24 mouse cellular contexts compared by ENCODE assay signal in the genomic region with DNA sequence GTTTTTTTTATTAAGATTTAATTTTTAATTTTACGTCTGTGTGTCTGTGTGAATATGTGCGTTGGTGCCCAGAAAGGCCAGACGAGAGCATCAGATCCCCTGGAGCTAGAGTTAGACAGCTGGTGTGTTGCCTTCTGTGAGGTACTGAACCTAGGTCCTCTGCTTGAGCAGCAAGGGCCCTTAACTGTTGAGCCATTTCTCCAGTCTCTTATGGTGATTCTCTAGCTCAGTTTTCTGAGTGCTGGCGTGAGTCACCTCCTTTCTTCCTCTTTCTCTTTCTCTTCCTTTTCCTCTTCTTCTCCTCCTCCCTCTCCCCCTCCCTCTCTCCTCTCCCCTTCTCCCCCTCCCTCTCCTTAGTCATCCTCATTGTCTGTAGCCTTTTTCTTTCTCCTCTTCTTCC. TPM values are rescaled to one million over a fixed set of nuclear protein-coding genes. Genes with fewer than 3 reads are reported as not detected.
A peak's percentile ranks its signal among the peaks of the same experiment; 100 is the strongest.
DNase-seq lines count a peak whose midpoint lies in the region; ATAC-seq and TF ChIP-seq lines count a peak whose summit lies in the region.
"Had no signal": no experiment of that assay in that cellular context is flagged by ENCODE, and none has a peak within 500 bp of the region (broad histone marks: within the 10 kb centered on the region; RNA-seq: fewer than 3 reads in every experiment).

No protein-coding gene starts in this region.

- WGBS in heart, postnatal 0 days, result 69% methylated on average over 4 of the region's 4 CpGs
- WGBS in heart, embryonic 12.5 days, result 82% methylated on average over 4 of the region's 4 CpGs

- no peak for TF ChIP-seq EP300 in heart, postnatal 0 days (IDR thresholded peaks at IDR 0.05; ENCODE audit: low read depth)
- TF ChIP-seq EP300 in ES-Bruce4 (IDR thresholded peaks at IDR 0.05; ENCODE audit: insufficient read depth, low read depth, low read length), result no peak

- no peak for TF ChIP-seq CTCF in heart, postnatal 0 days (IDR thresholded peaks at IDR 0.05; ENCODE audit: low read depth)
- no peak for TF ChIP-seq CTCF in ES-Bruce4 (IDR thresholded peaks at IDR 0.05; ENCODE audit: low read depth, low read length)

- no peaks in the 10 kb centered on the region for H3K27me3 ChIP-seq in heart, postnatal 0 days (ENCODE audit: control insufficient read depth, insufficient read depth, low read length)
- no peaks in the 10 kb centered on the region for H3K27me3 ChIP-seq in heart, embryonic 12.5 days (replicated peaks)
- H3K27me3 ChIP-seq in ES-Bruce4 (ENCODE audit: control insufficient read depth, insufficient read depth, low read length, poor library complexity, severe bottlenecking) (no peaks in the 10 kb centered on the region), myocyte (ENCODE audit: control insufficient read depth, insufficient read depth, insufficient read length) (no peaks in the 10 kb centered on the region)
- H3K27me3 ChIP-seq: forebrain, embryonic 12.5 days; limb, embryonic 15.5 days; midbrain, embryonic 12.5 days had no signal

- H3K4me1 ChIP-seq in heart, postnatal 0 days (ENCODE audit: control insufficient read depth, insufficient read depth), result peaks cover 40% of the 10 kb centered on the region
- H3K4me1 ChIP-seq in heart, embryonic 12.5 days (replicated peaks), result peaks cover 29% of the 10 kb centered on the region
- peaks cover 2% of the 10 kb centered on the region for H3K4me1 ChIP-seq in ES-Bruce4 (ENCODE audit: control insufficient read depth, insufficient read depth, low read length)

- TF ChIP-seq POLR2A in ES-Bruce4 (IDR thresholded peaks at IDR 0.05; ENCODE audit: insufficient read depth, low read length) (no peak), myocyte (IDR thresholded peaks at IDR 0.05; ENCODE audit: insufficient read length, low read depth) (no peak)

- no peak overlapping the region for H3K4me3 ChIP-seq in heart, postnatal 0 days (ENCODE audit: low read depth, low read length)
- H3K4me3 ChIP-seq in heart, embryonic 12.5 days, result no peak overlapping the region
- H3K4me3 ChIP-seq in ES-Bruce4 (ENCODE audit: low read depth, low read length), result no peak overlapping the region
- no peak overlapping the region for H3K4me3 ChIP-seq in myocyte
- H3K4me3 ChIP-seq: forebrain, embryonic 12.5 days; limb, embryonic 15.5 days; midbrain, embryonic 12.5 days had no signal

- no peak for ATAC-seq in heart, postnatal 0 days (ENCODE audit: insufficient read depth, low read depth)
- no peak for ATAC-seq in heart, embryonic 12.5 days (ENCODE audit: insufficient number of reproducible peaks, low FRiP score)
- peak; percentile 94 for ATAC-seq in granulocyte monocyte progenitor cell, adult 5-6 weeks (replicated peaks; ENCODE audit: poor library complexity, severe bottlenecking)

- DNase-seq in heart, postnatal 0 days (ENCODE audit: low spot score), result no peak
- DNase-seq in spleen, adult 18-20 months, result no peak
- DNase-seq in natural killer cell, adult 2 months (ENCODE audit: low spot score in 2 of 2), result no peak
- DNase-seq: adrenal gland, adult 8-10 months; cerebellum, adult 11 months; cerebellum, postnatal 14 days; heart, adult 18-20 months; kidney, adult 8-10 months; kidney, postnatal 36 days; layer of hippocampus, adult 9-11 months; lung, postnatal 14 days; right cerebral cortex, postnatal 4 days; thymus, postnatal 4 days had no signal

- H3K79me2 ChIP-seq in myocyte (ENCODE audit: control insufficient read depth, insufficient read depth), result no peaks in the 10 kb centered on the region

- no peak overlapping the region for H3ac ChIP-seq in myocyte (ENCODE audit: control insufficient read depth, insufficient read length)

- H3K36me3 ChIP-seq in heart, postnatal 0 days (replicated peaks; ENCODE audit: control insufficient read depth, insufficient read depth, low read length), result no peaks in the 10 kb centered on the region
- H3K36me3 ChIP-seq in heart, embryonic 12.5 days, result no peaks in the 10 kb centered on the region
- H3K36me3 ChIP-seq in ES-Bruce4 (ENCODE audit: control insufficient read depth, insufficient read depth, low read length, poor library complexity, severe bottlenecking), result no peaks in the 10 kb centered on the region
- no peaks in the 10 kb centered on the region for H3K36me3 ChIP-seq in myocyte (ENCODE audit: control insufficient read depth, insufficient read depth)
- H3K36me3 ChIP-seq: forebrain, embryonic 12.5 days; limb, embryonic 15.5 days; midbrain, embryonic 12.5 days had no signal

- H3K9me3 ChIP-seq in heart, postnatal 0 days (replicated peaks; ENCODE audit: control insufficient read depth, low read length), result no peaks in the 10 kb centered on the region
- no peaks in the 10 kb centered on the region for H3K9me3 ChIP-seq in heart, embryonic 12.5 days (replicated peaks)
- H3K9me3 ChIP-seq in ES-Bruce4 (replicated peaks; ENCODE audit: control insufficient read depth, insufficient read depth, low read length, poor library complexity, severe bottlenecking), result no peaks in the 10 kb centered on the region
- H3K9me3 ChIP-seq: forebrain, embryonic 12.5 days; limb, embryonic 15.5 days; midbrain, embryonic 12.5 days had no signal

- no peak overlapping the region for H3K9ac ChIP-seq in heart, postnatal 0 days (replicated peaks; ENCODE audit: low read depth, low read length)
- H3K9ac ChIP-seq in heart, embryonic 12.5 days, result no peak overlapping the region
- no peak overlapping the region for H3K9ac ChIP-seq in ES-Bruce4 (ENCODE audit: low read depth, poor library complexity, severe bottlenecking)
- H3K9ac ChIP-seq: forebrain, embryonic 12.5 days; limb, embryonic 15.5 days; midbrain, embryonic 12.5 days had no signal

- peak overlapping the region; percentile 57 for H3K27ac ChIP-seq in heart, postnatal 0 days (ENCODE audit: low read depth)
- H3K27ac ChIP-seq in heart, embryonic 12.5 days (ENCODE audit: poor library complexity, severe bottlenecking), result no peak overlapping the region
- peak overlapping the region; percentile 30; the same call in 1 of the 2 replicates for H3K27ac ChIP-seq in ES-Bruce4 (ENCODE audit: insufficient read depth, low read length)
- H3K27ac ChIP-seq: forebrain, embryonic 12.5 days; limb, embryonic 15.5 days; midbrain, embryonic 12.5 days had no signal

- H3K4me2 ChIP-seq in heart, postnatal 0 days (ENCODE audit: low read depth, low read length), result 0 out of 2 replicates have a peak overlapping the region, but pooled peaks have one; percentile 15
- no peak overlapping the region for H3K4me2 ChIP-seq in heart, embryonic 12.5 days
- peak overlapping the region; percentile 59 for H3K4me2 ChIP-seq in myocyte (ENCODE audit: low read depth)
- H3K4me2 ChIP-seq: forebrain, embryonic 12.5 days; limb, embryonic 15.5 days; midbrain, embryonic 12.5 days had no signal

TF ChIP-seq in myocyte, 11 proteins besides CTCF, POLR2A, EP300 and RAD21:
- TF ChIP-seq E2F4 (IDR thresholded peaks at IDR 0.05; ENCODE audit: insufficient read depth) (no peak), POLR2AphosphoS2 (IDR thresholded peaks at IDR 0.05; ENCODE audit: insufficient read length, low read depth) (no peak), MYOG (IDR thresholded peaks at IDR 0.05; ENCODE audit: control insufficient read depth in 1 of 3, insufficient read depth in 1 of 3, insufficient read length in 2 of 3, low read depth in 2 of 3) (no peak), REST (IDR thresholded peaks at IDR 0.05; ENCODE audit: insufficient read depth, insufficient read length) (no peak), MYOD1 (IDR thresholded peaks at IDR 0.05; ENCODE audit: control insufficient read depth in 1 of 3, insufficient read length in 2 of 3, low read depth in 2 of 3) (no peak), CEBPB (IDR thresholded peaks at IDR 0.05; ENCODE audit: insufficient read depth, poor library complexity, severe bottlenecking) (no peak), USF1 (IDR thresholded peaks at IDR 0.05; ENCODE audit: low read depth) (no peak), MAX (IDR thresholded peaks at IDR 0.05; ENCODE audit: low read depth) (no peak), TCF3 (IDR thresholded peaks at IDR 0.05; ENCODE audit: insufficient read length, low read depth) (no peak), SRF (IDR thresholded peaks at IDR 0.05; ENCODE audit: control insufficient read depth, insufficient read length, low read depth) (no peak), TCF12 (IDR thresholded peaks at IDR 0.05; ENCODE audit: insufficient read depth, poor library complexity, severe bottlenecking) (no peak)

RNA-seq across cellular contexts. Expression of a gene that starts 27.9 kb away (rescaled TPM):
- 65.1 and 71.3 TPM in 2 replicates for total RNA-seq in heart, postnatal 0 days (2014; rRNA removed; ENCODE audit: low replicate concordance)
- polyA plus RNA-seq in heart, postnatal 0 days (2015; fragmentation: Nextera tagmentation; extraction: Ambion mirVana), result 11.0 and 12.1 TPM in 2 replicates
- 9.9 and 14.0 TPM in 2 replicates for polyA plus RNA-seq in heart, embryonic 12.5 days (2016; fragmentation: Nextera tagmentation; extraction: Ambion mirVana)
- 15.9 and 25.9 TPM in 2 replicates for polyA plus RNA-seq in ES-Bruce4 (2011; ENCODE audit: insufficient read depth, insufficient read length, low read depth, missing spikeins)
- 35.1 and 51.5 TPM in 2 replicates for total RNA-seq in granulocyte monocyte progenitor cell, adult 5-6 weeks (2014; fragmentation: Nextera tagmentation)
- 30.5 and 35.9 TPM in 2 replicates for total RNA-seq in granulocyte monocyte progenitor cell, adult 5-6 weeks (2017)
- 4.2 TPM for polyA plus RNA-seq in myocyte (2012; fragmentation: generic; extraction: Trizol)

RNA-seq across cellular contexts. Expression of a gene that starts 55.3 kb away (rescaled TPM):
- not detected in 2 replicates for total RNA-seq in heart, postnatal 0 days (2014; rRNA removed; ENCODE audit: low replicate concordance)
- polyA plus RNA-seq in heart, postnatal 0 days (2015; fragmentation: Nextera tagmentation; extraction: Ambion mirVana), result 0.14 TPM in 1 of 2 replicates, not detected in the other
- 0.19 and 0.23 TPM in 2 replicates for polyA plus RNA-seq in heart, embryonic 12.5 days (2016; fragmentation: Nextera tagmentation; extraction: Ambion mirVana)
- 0.44 TPM in 1 of 2 replicates, not detected in the other for polyA plus RNA-seq in ES-Bruce4 (2011; ENCODE audit: insufficient read depth, insufficient read length, low read depth, missing spikeins)
- total RNA-seq in granulocyte monocyte progenitor cell, adult 5-6 weeks (2014; fragmentation: Nextera tagmentation), result not detected in 2 replicates
- not detected in 2 replicates for total RNA-seq in granulocyte monocyte progenitor cell, adult 5-6 weeks (2017)
- 0.12 TPM for polyA plus RNA-seq in myocyte (2012; fragmentation: generic; extraction: Trizol)
- total RNA-seq: adrenal gland, adult 8-10 months; gastrocnemius, adult 18-20 months; heart, adult 18-20 months; hematopoietic stem cell, adult 5-6 weeks; left cerebral cortex, postnatal 25 days; neutrophil, adult 5-6 weeks had no signal
